Mouse (Mus musculus) kidney, postnatal 4 days (tissue): ENCODE measurements around the gene Disp2.

Experiments used
- DNase-seq, 2 experiments: peaks; one replicate each; pipeline ENCODE4 v3.0.0; 2021; ENCODE audit warnings: mixed read lengths in 2 of 2

The Disp2 gene

GRCm38 (mm10) chr2:118779504-118780480 lies at the start of gene Disp2:
TSS of gene Disp2 (plus strand) at chr2:118779719.
- peak; percentile 97 for DNase-seq

GRCm38 (mm10) chr2:118729816-118730621 lies 49.5 kb upstream of the Disp2 start:
- DNase-seq: no peak

- DNase-seq: peak; percentile 87 to 89
Observed at GRCm38 (mm10) chr2:118730622-118730915, 49.0 kb upstream of the Disp2 start.

GRCm38 (mm10) chr2:118731981-118732380 lies 47.5 kb upstream of the Disp2 start:
- DNase-seq: no peak

- no peak for DNase-seq
Observed at GRCm38 (mm10) chr2:118733341-118733740, 46.2 kb upstream of the Disp2 start.

- DNase-seq: no peak
Observed at GRCm38 (mm10) chr2:118740341-118740740, 39.2 kb upstream of the Disp2 start.

- no peak for DNase-seq
Observed at GRCm38 (mm10) chr2:118741183-118741582, 38.3 kb upstream of the Disp2 start.

- DNase-seq: no peak
Observed at GRCm38 (mm10) chr2:118743261-118743943, 36.1 kb upstream of the Disp2 start.

- no peak for DNase-seq
Observed at GRCm38 (mm10) chr2:118744621-118745020, 34.9 kb upstream of the Disp2 start.

- peak; percentile 89 to 94 for DNase-seq
Observed at GRCm38 (mm10) chr2:118745232-118745884, 34.2 kb upstream of the Disp2 start, which contains the start of gene Inafm2. TSS of gene Inafm2 (plus strand) at chr2:118745758.

GRCm38 (mm10) chr2:118745915-118746901 lies 33.3 kb upstream of the Disp2 start:
- DNase-seq: peak; percentile 50 to 72

- DNase-seq: peak; percentile 60 to 65
Observed at GRCm38 (mm10) chr2:118747301-118747960, 32.1 kb upstream of the Disp2 start.

GRCm38 (mm10) chr2:118749341-118749884 lies 30.1 kb upstream of the Disp2 start:
- DNase-seq: no peak

GRCm38 (mm10) chr2:118750476-118750875 lies 29.0 kb upstream of the Disp2 start:
- no peak for DNase-seq

- peak in 1 of 2 experiments; percentile 1 for DNase-seq
Observed at GRCm38 (mm10) chr2:118751896-118752791, 27.4 kb upstream of the Disp2 start.

GRCm38 (mm10) chr2:118752792-118753108 lies 26.8 kb upstream of the Disp2 start:
- DNase-seq: no peak

- peak in 1 of 2 experiments; percentile 0 for DNase-seq
Observed at GRCm38 (mm10) chr2:118754143-118754542, 25.4 kb upstream of the Disp2 start.

GRCm38 (mm10) chr2:118755407-118755806 lies 24.1 kb upstream of the Disp2 start:
- peak in 1 of 2 experiments; percentile 0 for DNase-seq

- peak in 1 of 2 experiments; percentile 0 for DNase-seq
Observed at GRCm38 (mm10) chr2:118756103-118756502, 23.4 kb upstream of the Disp2 start.
